Mouse (Mus musculus) thymus, adult 2 months (tissue): ENCODE results near the gene Smarcd1. TPM values are rescaled to one million over a fixed set of nuclear protein-coding genes. Genes with fewer than 3 reads are reported as not detected.

Experiments used
- DNase-seq: peaks from one replicate; pipeline ENCODE4 v3.0.0; 2021
- H3K27ac ChIP-seq: fragments of 200-500 bp; 2 replicates; pipeline ENCODE4 v1.5.1; 2012; ENCODE audit warnings: low read length, control low read depth; ENCODE audit not compliant: control insufficient read depth, insufficient read depth
- H3K27me3 ChIP-seq: fragments of 200-500 bp; 2 replicates; pipeline ENCODE4 v1.6.1; 2012; ENCODE audit warnings: mild to moderate bottlenecking, low read length, moderate library complexity, mixed read lengths; ENCODE audit not compliant: control insufficient read depth, insufficient read depth
- H3K36me3 ChIP-seq: fragments of 200-500 bp; 2 replicates; pipeline ENCODE4 v1.6.1; 2012; ENCODE audit warnings: mild to moderate bottlenecking, low read length, moderate library complexity; ENCODE audit not compliant: control insufficient read depth, insufficient read depth
- H3K4me1 ChIP-seq: fragments of 200-500 bp; replicated peaks from 2 replicates; pipeline ENCODE4 v1.6.1; 2012; ENCODE audit warnings: low read length; ENCODE audit not compliant: control insufficient read depth, insufficient read depth
- H3K4me3 ChIP-seq: fragments of 200-500 bp; 2 replicates; pipeline ENCODE4 v1.5.1; 2012; ENCODE audit warnings: mild to moderate bottlenecking, low read length, control low read depth, moderate library complexity; ENCODE audit not compliant: control insufficient read depth, insufficient read depth
- CTCF ChIP-seq: fragments of 200-500 bp; IDR thresholded peaks from 2 replicates; pipeline ENCODE4 v1.5.1; 2012; ENCODE audit warnings: mild to moderate bottlenecking, control low read depth, low read length, moderate library complexity, borderline replicate concordance; ENCODE audit not compliant: control insufficient read depth, poor library complexity, insufficient read depth; ENCODE audit errors: extremely low read depth
- POLR2A ChIP-seq: fragments of 200-500 bp; IDR thresholded peaks from 2 replicates; pipeline ENCODE4 v1.6.1; 2012; ENCODE audit warnings: mild to moderate bottlenecking, low read length, control low read depth, moderate library complexity; ENCODE audit not compliant: control insufficient read depth, poor library complexity, insufficient read depth; ENCODE audit errors: extremely low read depth
- WGBS: fragments of 180-500 bp; shearing (Covaris S2); methylation state at CpG from one replicate; pipeline ENCODE4 v1.1.7; 2018; 5-methylcytosine and 5-hydroxymethylcytosine counted together
- polyA plus RNA-seq: library from polyadenylated mRNA; depleted of rRNA; stranded (reverse); fragments of >200 nt; gene quantifications from 2 replicates; pipeline ENCODE4 v1.2.3, GENCODE M21; 2012

Smarcd1 gene
- polyA plus RNA-seq, 1 experiment = 106 TPM

GRCm38 (mm10) chr15:99728211-99728610 is 26.3 kb downstream of the Smarcd1 start:
- Histone ChIP-seq H3K27ac (no peak overlapping the region), H3K4me1 (peaks cover 10% of the 10 kb centered on the region), H3K4me3 (no peak overlapping the region), H3K36me3 (peaks cover 6% of the 10 kb centered on the region; the same call in 1 of the 2 replicates), H3K27me3 (no peaks in the 10 kb centered on the region)
- WGBS = 90% methylated on average over 5 of the region's 5 CpGs
- TF ChIP-seq CTCF (no peak), POLR2A (no peak)
- DNase-seq = no peak

GRCm38 (mm10) chr15:99729056-99729783 is 27.3 kb downstream of the Smarcd1 start:
- DNase-seq = peak; percentile 27
- H3K27me3 ChIP-seq = no peaks in the 10 kb centered on the region

GRCm38 (mm10) chr15:99731167-99731566 is 29.2 kb downstream of the Smarcd1 start:
- H3K4me1 ChIP-seq = no peaks in the 10 kb centered on the region; the same call in 1 of the 2 replicates
- WGBS = 96% methylated on average over 2 of the region's 2 CpGs
- TF ChIP-seq CTCF = no peak
- TF ChIP-seq POLR2A = no peak
- H3K4me3 ChIP-seq = no peak overlapping the region
- DNase-seq = no peak
- H3K36me3 ChIP-seq = peaks cover 28% of the 10 kb centered on the region
- no peak overlapping the region for H3K27ac ChIP-seq
- no peaks in the 10 kb centered on the region for H3K27me3 ChIP-seq

More at GRCm38 (mm10) chr15:99729056-99729783, 27.3 kb downstream of the Smarcd1 start:
- no peak overlapping the region for H3K4me3 ChIP-seq
- WGBS = 98% methylated on average over 4 of the region's 4 CpGs
- peaks cover 6% of the 10 kb centered on the region for H3K4me1 ChIP-seq
- H3K27ac ChIP-seq = no peak overlapping the region
- peaks cover 9% of the 10 kb centered on the region; the same call in 1 of the 2 replicates for H3K36me3 ChIP-seq
- no peak for TF ChIP-seq POLR2A
- no peak for TF ChIP-seq CTCF

- H3K4me3 ChIP-seq = no peak overlapping the region
- H3K36me3 ChIP-seq = peaks cover 31% of the 10 kb centered on the region
- no peaks in the 10 kb centered on the region for H3K27me3 ChIP-seq
- no peaks in the 10 kb centered on the region for H3K4me1 ChIP-seq
- WGBS = 99% methylated on average over 3 of the region's 3 CpGs
- no peak for DNase-seq
- TF ChIP-seq POLR2A (no peak), CTCF (no peak)
- H3K27ac ChIP-seq = no peak overlapping the region
These were observed 29.7 kb downstream of the Smarcd1 start for GRCm38 (mm10) chr15:99731678-99732077.

GRCm38 (mm10) chr15:99733186-99733585 is 31.3 kb downstream of the Smarcd1 start:
- H3K36me3 ChIP-seq = peaks cover 38% of the 10 kb centered on the region
- no peaks in the 10 kb centered on the region for H3K27me3 ChIP-seq
- 97% methylated on average over 5 of the region's 5 CpGs for WGBS
- no peaks in the 10 kb centered on the region for H3K4me1 ChIP-seq
- no peak for DNase-seq
- H3K4me3 ChIP-seq = no peak overlapping the region
- H3K27ac ChIP-seq = no peak overlapping the region
- no peak for TF ChIP-seq CTCF
- TF ChIP-seq POLR2A = no peak

GRCm38 (mm10) chr15:99735631-99736030 is 33.7 kb downstream of the Smarcd1 start:
- H3K27me3 ChIP-seq = no peaks in the 10 kb centered on the region
- WGBS = 97% methylated on average over 2 of the region's 2 CpGs
- H3K4me1 ChIP-seq = no peaks in the 10 kb centered on the region
- TF ChIP-seq CTCF (no peak), POLR2A (no peak)
- H3K36me3 ChIP-seq = peaks cover 51% of the 10 kb centered on the region
- DNase-seq = peak; percentile 100
- H3K4me3 ChIP-seq = no peak overlapping the region
- H3K27ac ChIP-seq = no peak overlapping the region

- H3K4me3 ChIP-seq = no peak overlapping the region
- H3K27ac ChIP-seq = no peak overlapping the region
- no peaks in the 10 kb centered on the region for H3K4me1 ChIP-seq
- no peak for TF ChIP-seq CTCF
- TF ChIP-seq POLR2A = no peak
- no peaks in the 10 kb centered on the region for H3K27me3 ChIP-seq
- DNase-seq = no peak
- WGBS = 97% methylated on average over 11 of the region's 11 CpGs
- peaks cover 51% of the 10 kb centered on the region for H3K36me3 ChIP-seq
These were observed 34.7 kb downstream of the Smarcd1 start for GRCm38 (mm10) chr15:99736675-99737074.
